Mouse (Mus musculus) embryo, embryonic 11 days (tissue): ENCODE results near the gene Ss18l2.

Experiments
- DNase-seq: peaks from one replicate; pipeline ENCODE4 v3.0.0-alpha.2; 2015

Gene Ss18l2

GRCm38 (mm10) chr9:121760271-121761090, 50.4 kb downstream of the Ss18l2 start:
- peak; percentile 91 for DNase-seq

- DNase-seq = no peak
Measured at GRCm38 (mm10) chr9:121761091-121761665, 51.0 kb downstream of the Ss18l2 start.

GRCm38 (mm10) chr9:121761787-121762186, 51.7 kb downstream of the Ss18l2 start:
- no peak for DNase-seq

- DNase-seq = no peak
Measured at GRCm38 (mm10) chr9:121762248-121762647, 52.1 kb downstream of the Ss18l2 start.

- DNase-seq = no peak
Measured at GRCm38 (mm10) chr9:121762761-121763160, 52.6 kb downstream of the Ss18l2 start.
